Mouse (Mus musculus): ENCODE data around the gene Tspan11. TPM values are rescaled to one million over a fixed set of nuclear protein-coding genes. Genes with fewer than 3 reads are reported as not detected.

Tspan11 gene
- 0.65 TPM for polyA plus RNA-seq (2015; fragmentation: Illumina TruSeq; extraction: RNeasy Lipid Tissue Mini Kit (QIAGEN cat#74804); ENCODE audit: insufficient read depth, low read depth, low replicate concordance)

GRCm38 (mm10) chr6:127887511-127888421 lies at the start of gene Tspan11:
Gene Tspan11 (plus strand): TSS chr6:127887589.

Other genes starting within 250 kb of the Tspan11 start
- not detected for gene Prmt8, start 118.1 kb upstream of the Tspan11 start, polyA plus RNA-seq (2015; fragmentation: Illumina TruSeq; extraction: RNeasy Lipid Tissue Mini Kit (QIAGEN cat#74804); ENCODE audit: insufficient read depth, low read depth, low replicate concordance)

Measured in pancreas, adult 10 weeks (tissue).